Mouse (Mus musculus) common myeloid progenitor, adult 5-6 weeks (primary cell): Measurements from ENCODE around the gene Cdyl. TPM values are rescaled to one million over a fixed set of nuclear protein-coding genes. Genes with fewer than 3 reads are reported as not detected.

Experiments
- ATAC-seq: replicated peaks from 2 replicates; pipeline ENCODE4 v1.8.0; 2016; ENCODE audit warnings: low read depth, mild to moderate bottlenecking, moderate TSS enrichment, inconsistent platforms; ENCODE audit not compliant: poor library complexity, severe bottlenecking
- total RNA-seq: library from RNA; stranded (forward); fragments of 200-1000, 187-1606 nt; gene quantifications from 2 replicates; pipeline ENCODE4 v1.2.3, GENCODE M21; 2017

Cdyl gene
- total RNA-seq, 1 experiment from 2014 or later, result 20.2 TPM

DNA sequence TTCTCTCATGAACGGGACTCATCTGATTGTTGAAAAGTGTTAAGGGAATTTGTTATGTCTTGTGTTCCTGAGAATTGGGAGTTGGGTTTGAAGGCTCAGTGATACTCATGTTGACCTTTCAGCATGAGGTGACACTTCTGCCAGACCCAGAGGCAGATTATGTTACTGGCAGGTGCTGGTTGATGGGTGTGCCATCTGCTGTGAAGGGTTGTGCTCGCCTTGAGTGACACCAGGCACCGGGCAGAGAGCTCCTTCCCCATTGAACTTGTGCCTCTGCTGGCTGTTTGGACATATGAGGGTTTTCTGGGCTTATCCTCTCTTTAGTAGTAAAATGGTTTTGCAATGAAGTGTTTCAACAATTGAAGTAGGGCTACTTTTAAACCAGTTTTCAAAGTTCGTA lies 135.1 kb downstream of the Cdyl start:
- ATAC-seq, result no peak

- no peak for ATAC-seq
These were observed 136.3 kb downstream of the Cdyl start for GRCm38 (mm10) chr13:35795887-35796286.

- ATAC-seq, result no peak
These were observed 136.7 kb downstream of the Cdyl start for GRCm38 (mm10) chr13:35796352-35796751.

DNA sequence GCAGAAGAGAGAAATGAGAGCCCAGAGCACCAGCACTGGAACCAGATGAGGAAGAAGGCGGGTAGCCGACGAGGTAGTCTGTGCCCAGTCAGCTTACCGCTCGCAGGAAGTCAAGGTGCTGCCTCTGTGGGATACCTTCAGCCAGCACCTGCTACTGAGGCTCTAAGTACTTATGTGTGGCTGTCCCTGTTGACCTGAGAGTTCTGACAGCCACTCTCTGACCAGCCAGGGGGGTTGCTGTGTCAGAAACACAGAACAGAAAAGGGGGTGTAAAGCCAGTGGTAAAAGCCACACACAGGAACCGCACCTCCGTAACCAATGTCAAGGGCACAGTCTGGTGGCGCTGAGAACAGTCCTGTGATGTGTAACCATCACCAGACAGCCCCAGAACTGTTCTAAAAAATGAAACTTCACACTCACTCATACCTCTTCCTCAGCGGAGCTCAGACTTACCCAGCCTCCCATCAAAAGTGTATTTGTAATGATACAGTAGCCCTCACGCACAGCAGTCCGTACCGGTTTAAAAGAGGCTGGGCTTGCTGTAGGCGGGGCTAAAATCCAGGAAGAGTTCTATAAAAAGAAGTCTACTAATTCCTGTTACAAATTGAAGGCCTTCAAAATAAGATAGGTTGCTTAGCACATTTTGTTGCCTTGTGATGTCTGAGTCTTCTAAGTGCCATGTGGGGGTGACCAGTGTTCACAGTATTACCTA lies 138.3 kb downstream of the Cdyl start:
- peak; percentile 42; the same call in 1 of the 2 replicates for ATAC-seq

DNA sequence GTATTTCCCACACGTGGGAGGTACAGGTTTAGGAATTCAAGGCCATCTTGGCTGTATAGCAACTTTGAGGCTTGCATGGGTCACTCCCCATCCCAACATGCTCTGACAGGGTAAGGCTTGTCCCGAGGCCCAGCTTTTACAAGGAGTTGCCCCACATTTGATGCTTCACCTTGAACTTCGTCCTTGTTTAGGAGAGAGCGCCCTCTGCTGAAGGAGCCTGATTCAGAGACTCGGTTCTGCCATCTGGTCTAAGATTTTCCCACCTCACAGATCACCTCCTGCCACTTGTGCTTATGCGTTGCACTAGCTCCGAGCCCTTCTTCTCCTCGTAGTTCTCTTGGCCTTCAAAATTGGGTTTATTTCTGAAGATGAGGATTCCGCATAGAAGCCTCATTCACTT lies 139.0 kb downstream of the Cdyl start:
- ATAC-seq, result no peak

GRCm38 (mm10) chr13:35800270-35800669 lies 140.6 kb downstream of the Cdyl start:
- ATAC-seq, result no peak

GRCm38 (mm10) chr13:35805727-35806126 lies 146.1 kb downstream of the Cdyl start:
- no peak for ATAC-seq

GRCm38 (mm10) chr13:35806165-35806564 lies 146.5 kb downstream of the Cdyl start:
- no peak for ATAC-seq

DNA sequence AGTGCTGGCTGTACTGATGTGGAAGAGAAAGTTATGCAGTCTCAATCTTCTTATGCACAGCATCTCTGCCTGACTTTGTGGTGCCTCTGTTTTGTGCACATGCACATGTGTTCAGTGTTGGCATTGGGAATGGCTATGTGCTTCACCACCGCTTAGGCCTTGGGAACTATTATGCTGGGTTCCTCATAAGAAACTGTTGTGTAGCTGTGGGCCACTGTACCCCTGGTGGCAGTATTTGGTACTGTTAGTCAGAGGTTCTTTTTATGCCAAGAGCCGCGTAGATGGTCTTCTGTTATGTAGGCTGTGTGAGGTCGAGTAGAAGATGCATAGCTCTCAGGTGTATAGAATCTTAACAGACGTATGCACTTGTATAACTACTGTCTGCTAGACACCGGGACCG lies 147.4 kb downstream of the Cdyl start:
- ATAC-seq, result 0 out of 2 replicates have a peak, but pooled peaks have one; percentile 29

DNA sequence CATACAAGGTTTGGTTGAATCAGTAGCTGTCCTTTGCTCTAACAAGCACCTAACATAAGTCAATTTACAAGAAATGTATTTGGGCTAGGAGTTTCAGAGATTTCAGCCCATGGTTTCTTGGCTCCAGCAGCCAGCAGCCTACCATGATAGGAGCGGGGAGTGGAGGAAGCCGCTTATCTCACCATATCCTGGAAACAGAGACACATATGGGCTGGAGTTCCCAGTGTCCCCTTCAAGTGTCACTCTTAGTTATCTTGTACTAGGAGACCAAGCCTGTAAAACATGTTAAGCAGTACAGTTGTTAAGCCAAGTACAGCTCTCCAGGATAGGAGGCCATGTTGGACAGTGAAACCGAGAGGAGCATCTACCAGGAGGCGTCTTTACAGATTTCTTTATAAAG lies 147.9 kb downstream of the Cdyl start:
- ATAC-seq, result peak; percentile 50; the same call in 1 of the 2 replicates

DNA sequence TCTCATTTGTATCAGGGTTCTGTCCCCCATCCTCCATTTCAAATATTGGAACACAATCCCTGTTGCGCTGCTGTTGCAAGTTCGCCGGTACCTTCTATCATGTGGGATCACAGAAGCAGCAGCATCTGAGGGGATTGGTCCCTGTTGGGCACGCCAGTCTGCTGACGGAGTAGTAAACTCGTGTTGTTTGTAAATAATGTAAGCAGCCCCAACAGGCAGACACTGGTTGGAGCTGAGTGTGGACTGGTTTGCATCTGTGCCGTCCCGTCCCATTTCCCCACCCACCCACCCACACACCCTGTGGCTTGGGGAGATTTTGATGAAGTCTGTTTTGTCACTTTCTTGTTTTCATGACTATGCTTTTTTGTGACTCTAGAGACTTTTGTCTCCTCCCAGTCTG lies 148.3 kb downstream of the Cdyl start:
- no peak for ATAC-seq

DNA sequence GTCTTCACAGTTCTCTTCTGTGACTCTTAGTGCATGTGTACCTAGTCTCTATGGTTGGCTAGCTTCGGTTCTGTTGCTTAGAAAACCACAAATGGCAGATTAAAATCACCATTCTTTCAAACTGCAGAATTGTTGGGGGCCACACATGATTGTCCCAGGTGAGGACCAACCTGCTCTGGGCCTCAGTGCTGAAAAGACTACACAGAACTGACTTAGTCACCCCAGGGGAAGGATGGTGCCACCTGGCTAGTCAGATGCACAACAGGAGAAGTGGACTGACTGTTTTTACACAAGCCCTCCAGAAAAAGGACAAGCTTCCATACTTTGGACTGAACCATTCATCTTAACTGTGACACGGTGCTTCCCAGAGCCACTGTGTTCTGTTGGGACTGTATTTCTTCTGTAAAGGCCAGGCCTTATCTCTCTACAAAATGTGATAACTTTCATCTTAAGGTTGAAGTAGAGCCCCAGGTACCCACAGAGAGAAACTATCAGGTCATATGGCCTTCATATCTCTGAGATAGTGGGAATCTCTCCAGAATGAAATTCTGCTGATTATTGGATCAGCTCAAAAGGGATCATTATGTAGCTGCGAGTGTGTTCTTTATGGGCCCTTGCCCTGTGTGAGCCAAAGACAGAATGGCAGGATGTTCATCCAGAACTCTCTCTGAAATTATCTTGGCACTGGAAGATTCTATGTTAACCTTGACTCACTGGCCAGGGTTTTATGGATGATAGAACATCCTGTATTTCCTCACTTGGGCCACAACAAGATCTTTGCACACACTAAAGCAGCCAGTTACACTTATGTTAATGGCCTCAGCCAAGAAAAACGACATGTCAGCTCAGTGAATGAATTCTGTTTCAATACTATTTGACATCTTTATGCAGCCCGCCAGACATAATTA lies 149.9 kb downstream of the Cdyl start:
- ATAC-seq, result no peak

DNA sequence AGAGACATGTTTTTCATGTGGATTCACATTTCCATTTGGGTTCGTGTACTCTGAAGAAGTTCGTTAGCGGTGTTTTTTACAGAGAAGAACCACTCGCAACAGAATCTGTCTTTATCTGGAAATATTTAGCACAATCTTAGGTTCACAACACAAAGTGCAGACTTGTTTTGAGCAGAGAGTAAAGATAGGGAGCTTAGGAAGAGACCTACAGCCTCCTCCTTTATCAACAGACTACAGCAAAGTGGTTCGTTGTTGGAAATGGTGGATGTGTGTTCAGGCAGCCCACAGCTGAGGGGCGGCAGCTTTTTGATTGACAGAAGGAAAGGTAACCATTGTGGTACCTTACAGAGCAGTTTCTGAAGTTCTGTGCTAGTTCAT lies 150.5 kb downstream of the Cdyl start:
- ATAC-seq, result 0 out of 2 replicates have a peak, but pooled peaks have one; percentile 22

DNA sequence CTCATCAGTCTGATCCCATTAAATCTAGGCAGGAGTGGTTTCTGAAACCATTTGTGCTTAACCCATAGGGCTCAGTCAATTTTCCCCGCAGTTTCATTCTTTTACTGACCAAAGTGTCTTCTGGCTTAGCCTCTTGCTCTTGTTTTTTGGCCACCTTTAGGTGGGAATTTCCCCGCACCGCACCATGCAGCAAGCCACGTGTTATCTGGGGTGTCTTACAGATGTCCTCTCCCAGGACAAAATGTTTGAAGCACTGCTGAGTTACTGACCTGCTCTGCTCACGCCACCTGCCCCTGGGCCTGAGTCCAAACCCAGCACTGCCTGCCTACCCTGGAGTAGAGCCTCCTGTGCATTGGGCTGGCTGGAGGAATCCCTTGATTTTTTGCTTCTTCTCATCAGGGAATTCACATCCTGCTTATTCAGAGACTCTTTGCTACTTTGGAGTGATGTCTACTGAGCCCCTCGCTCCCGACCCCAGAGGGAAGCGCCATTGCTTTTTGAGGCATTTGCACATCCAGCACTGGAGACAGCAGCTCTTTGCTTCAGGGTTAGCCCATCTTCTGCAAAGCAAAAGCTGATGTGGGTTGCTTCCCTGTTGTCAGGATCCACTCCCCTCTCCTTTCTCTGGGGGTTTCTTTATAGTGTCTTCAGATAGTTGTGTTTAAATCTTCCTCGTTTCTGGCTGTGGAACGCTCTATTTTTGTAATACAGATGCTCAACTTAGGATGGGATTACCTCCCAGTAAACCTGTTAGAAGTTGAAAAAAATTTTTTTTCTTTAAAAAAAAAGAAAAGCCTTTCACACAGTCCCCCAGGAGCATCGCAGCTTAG lies 151.9 kb downstream of the Cdyl start:
- no peak for ATAC-seq

DNA sequence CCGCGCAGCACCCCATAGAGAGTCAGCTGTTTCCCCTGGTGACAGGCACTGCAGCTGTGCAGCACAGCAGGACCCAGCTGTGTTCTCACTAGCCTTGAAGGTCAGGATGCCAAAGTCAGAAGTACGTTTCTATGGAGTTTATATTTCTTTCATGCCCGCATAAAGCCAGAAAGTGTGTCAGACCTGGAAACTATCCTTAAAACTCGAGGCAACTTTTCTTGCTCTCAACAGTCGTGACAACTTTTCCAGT lies 152.5 kb downstream of the Cdyl start:
- ATAC-seq, result no peak

GRCm38 (mm10) chr13:35813348-35814127 lies 153.9 kb downstream of the Cdyl start:
- no peak for ATAC-seq

DNA sequence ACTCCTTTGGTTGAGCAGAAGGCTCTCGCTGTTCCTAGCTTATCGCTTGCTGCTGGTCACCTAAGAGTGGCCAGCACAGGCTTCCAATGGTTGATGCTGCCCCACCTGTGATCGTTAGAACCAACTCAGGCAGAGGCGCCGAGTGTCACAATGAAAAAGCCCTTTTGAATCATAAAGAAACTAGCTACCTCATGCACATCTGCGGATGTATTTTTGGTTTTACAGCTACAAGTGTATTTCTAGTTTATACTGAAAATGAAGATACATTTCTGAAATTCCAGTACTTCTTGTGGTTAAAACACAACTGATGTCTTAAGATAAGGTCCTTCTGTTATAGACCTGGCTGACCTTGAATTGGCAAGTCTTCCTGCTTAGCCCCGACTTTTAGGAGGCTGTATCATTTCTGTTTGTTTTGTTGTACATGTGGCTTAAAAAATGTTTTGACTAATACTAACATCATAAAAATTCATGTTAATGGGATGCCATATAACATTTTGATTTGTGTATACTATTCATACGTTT lies 155.6 kb downstream of the Cdyl start:
- no peak for ATAC-seq

- ATAC-seq, result no peak
These were observed 156.2 kb downstream of the Cdyl start for GRCm38 (mm10) chr13:35815782-35816368.

GRCm38 (mm10) chr13:35817626-35818025 lies 158.0 kb downstream of the Cdyl start:
- no peak for ATAC-seq
